Mouse (Mus musculus): ENCODE data around the gene Ccm2l.

The Ccm2l gene

GRCm38 (mm10) chr2:153065747-153066508 is at the start of gene Ccm2l:
TSS of gene Ccm2l (plus strand) at chr2:153065955.
- no peak for DNase-seq (ENCODE audit: low spot score in 2 of 2)

DNA sequence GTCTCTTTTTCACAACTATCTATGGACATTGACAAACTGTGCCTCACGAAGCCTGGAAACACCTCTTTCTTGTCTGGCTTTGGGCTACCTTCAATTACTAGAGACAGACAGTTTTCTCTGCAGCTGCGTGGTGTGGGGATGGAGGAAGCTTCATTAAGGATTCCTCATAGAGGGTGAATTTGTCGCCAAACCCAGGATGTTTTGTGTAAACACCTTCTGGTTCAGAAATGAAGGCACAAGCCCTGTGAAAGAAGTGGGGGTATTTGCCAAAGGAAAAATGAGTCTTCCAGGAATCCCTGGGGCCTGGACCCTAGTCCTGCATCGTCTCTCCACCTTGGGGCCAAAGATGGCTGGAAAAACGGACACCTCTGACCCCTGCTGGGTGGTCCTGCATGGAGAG is 49.0 kb upstream of the Ccm2l start:
- DNase-seq (ENCODE audit: low spot score in 2 of 2), result no peak

DNA sequence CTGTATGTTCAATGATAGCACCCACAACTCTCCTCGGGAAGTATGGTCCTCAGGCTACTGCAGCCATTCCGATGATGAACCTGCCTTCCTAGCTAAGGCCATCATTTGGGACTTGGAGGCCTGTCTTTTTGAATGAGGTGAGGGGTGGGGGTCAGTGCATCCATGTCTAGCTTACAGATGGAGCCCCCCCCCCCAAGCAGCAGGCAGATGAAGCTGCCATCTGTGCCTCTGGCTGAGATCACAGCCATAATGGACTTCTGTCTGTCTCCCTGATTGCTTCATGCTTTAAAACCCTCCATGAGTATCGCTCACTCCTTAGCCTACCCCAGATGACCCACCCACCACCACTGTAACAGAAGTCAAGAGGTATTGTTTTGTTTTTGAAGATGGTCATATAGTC is 46.4 kb upstream of the Ccm2l start:
- DNase-seq (ENCODE audit: low spot score in 2 of 2), result no peak

DNA sequence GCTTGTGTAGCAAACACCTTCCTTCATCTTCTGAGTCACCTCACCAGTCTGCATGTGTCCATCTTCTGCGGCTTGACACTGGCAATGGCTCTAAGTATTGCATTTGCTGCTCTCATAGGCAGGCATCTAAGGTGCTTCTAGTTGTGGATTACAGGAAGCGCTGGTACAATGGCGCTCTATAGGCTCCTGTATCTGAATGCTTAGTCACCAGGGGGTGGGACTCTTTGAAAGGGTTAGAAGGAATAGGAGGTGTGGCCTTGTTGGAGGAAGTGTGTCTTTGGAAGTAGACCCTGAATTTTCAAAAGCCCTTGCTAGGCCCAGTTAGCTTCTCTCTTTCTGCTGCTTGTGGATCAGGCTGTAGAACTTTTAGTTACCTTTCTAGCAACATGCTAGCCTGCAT is 44.6 kb upstream of the Ccm2l start:
- DNase-seq (ENCODE audit: low spot score in 2 of 2), result no peak

DNA sequence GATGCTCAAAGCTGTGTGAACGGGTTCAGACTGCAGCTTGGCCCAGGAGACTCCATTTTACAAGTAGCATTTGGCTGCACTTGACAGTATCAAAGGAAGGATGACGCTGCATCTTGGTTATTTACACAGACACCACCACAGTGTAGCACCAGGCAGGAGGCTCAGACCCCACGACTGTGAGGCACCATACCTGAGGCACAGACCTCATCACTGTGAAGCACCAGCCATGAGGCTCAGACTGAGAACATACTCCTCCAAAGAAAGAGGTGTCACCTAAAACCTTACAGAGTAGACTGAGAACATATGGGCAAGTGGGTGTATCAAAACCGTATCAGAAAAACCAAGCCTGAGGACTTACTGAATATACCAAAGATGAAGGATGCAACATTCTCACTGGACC is 42.9 kb upstream of the Ccm2l start:
- DNase-seq (ENCODE audit: low spot score in 2 of 2), result no peak

- no peak for DNase-seq (ENCODE audit: low spot score in 2 of 2)
Observed at GRCm38 (mm10) chr2:153026052-153026451, 39.7 kb upstream of the Ccm2l start.

DNA sequence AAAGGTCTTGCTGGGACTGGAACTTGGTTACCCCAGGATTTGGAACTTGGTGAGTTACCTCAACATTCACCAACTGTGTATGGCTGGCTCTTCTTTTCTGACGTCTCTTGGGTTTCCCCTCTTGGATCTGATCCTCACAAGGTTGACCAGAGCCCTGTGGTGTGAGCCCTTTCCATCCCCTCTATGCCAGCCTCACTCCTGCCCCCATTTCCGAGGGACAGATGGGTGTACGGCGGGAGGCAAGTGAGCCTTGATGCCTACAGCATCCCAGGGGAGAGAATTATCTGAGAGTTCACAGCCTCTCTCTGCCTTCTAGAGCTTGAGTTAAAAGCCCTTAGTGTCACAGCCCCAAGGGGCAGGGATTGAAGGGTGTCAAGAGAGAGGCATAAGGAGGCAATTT is 38.3 kb upstream of the Ccm2l start:
- no peak for DNase-seq (ENCODE audit: low spot score in 2 of 2)

DNA sequence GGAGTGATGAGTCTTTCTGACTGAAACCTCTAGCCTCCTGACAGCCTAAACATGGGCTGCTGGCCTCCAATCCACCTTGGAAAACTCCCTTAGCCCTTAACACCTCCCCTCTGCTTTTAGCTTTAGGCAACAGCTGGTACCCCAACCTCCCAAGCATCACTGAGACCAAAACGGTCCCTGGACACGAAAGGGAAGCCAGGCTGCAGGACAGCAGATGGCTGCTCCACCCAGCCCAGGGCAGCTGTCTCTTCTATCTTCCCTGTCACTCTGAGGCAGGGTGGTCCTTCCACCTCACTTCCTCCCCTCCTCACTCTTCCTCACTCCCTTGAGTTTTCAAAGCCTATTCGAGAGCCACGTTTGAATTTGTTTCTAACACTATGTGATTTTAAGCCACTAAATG is 35.3 kb upstream of the Ccm2l start:
- DNase-seq (ENCODE audit: low spot score in 2 of 2), result no peak

DNA sequence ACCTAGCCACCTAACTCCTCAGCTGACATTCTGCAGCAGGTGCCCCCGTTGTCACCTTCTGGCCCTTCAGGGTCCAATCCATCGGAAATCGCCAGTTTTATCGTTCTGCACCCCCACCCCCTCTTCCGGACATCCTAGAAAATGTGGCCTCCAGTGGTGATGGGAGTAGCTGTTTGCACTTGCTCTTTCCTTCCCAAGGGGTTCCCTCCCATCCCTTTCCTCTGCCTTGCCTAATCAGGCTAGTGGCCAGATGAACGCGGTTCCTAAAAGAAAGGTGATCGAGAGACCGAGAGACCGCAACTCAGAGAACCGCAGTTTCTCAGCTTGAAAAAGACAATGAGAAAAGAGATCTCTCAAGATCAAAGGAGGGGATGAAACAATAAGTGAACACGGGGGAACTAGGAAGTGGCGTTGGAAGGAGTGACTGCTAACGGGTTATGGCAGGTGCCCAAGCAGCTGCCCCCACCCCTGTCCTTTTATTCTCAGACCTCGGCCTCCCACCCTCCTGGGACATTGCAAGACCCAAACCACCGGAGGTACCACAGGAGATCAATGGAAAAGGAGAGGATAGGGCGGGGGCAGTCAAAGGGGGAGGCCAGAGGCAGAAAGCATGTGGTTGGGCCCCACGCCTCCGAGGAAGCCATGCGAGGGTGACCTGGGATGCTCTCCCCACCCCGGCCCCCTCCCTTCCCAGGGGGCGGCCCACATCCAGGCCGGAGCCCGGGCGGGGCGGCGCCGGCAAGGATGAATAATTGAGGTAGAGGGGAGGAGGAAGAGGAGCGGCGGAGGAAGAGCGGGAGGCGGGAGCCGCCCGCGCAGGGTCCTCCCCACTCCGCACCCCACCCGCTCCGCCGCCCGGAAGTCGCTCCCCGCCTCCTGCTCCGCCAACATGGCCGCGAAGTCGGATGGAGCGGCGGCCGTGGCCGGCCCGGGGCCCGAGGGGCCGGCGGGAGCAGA is 34.4 kb upstream of the Ccm2l start, which contains the start of gene Xkr7:
TSS of gene Xkr7 (plus strand) at position 727 of the 957 bp plus-strand sequence.
- no peak for DNase-seq (ENCODE audit: low spot score in 2 of 2)

GRCm38 (mm10) chr2:153032083-153032842 is 33.5 kb upstream of the Ccm2l start:
- DNase-seq (ENCODE audit: low spot score in 2 of 2), result no peak

DNA sequence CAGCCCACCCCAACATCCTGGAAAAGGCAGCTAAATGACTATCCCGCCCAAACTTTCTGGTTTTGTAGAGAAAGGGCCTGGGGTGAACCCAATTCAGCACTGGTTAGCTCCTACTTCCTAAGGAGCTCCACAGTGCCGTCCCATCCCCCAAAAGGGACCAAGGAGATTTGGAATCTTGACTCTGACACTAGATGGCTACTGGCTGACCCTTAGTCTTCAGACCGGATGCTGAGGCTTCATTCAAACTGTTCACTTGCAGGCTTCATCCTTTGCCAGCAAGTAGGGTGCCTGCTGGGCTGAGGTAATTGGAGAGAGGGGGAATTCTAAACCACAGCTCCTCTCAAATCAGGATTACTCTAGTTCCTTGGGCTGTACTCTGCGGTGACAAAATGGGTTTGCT is 32.8 kb upstream of the Ccm2l start:
- DNase-seq (ENCODE audit: low spot score in 2 of 2), result no peak

GRCm38 (mm10) chr2:153033545-153034230 is 32.1 kb upstream of the Ccm2l start:
- no peak for DNase-seq (ENCODE audit: low spot score in 2 of 2)

- DNase-seq (ENCODE audit: low spot score in 2 of 2), result no peak
Observed at GRCm38 (mm10) chr2:153036690-153037089, 29.1 kb upstream of the Ccm2l start.

GRCm38 (mm10) chr2:153043886-153044285 is 21.9 kb upstream of the Ccm2l start:
- no peak for DNase-seq (ENCODE audit: low spot score in 2 of 2)

DNA sequence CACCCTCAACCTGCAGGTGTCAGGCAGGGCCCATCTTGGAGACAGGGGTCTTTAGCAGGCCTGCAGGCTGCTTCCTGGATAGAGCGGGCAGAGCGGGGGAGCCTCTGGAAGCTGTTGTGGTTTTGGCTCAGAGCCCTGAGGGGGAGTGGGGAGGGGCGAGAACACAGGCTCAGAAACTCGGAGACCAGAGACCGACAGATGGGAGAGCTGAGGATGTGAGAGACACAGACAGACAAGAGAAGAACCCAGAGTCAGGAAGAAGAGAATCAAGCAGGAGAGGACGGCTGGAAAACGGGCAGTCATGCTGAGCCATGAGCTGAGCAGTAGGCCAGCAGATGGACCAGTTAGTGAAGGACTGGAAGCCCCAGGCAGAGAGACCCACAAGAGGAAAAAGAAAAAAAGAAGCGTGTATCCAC is 19.9 kb upstream of the Ccm2l start:
- peak; percentile 48 for DNase-seq (ENCODE audit: low spot score in 2 of 2)

- peak; percentile 48 to 56 for DNase-seq (ENCODE audit: low spot score in 2 of 2)
Observed at GRCm38 (mm10) chr2:153047828-153048465, 17.8 kb upstream of the Ccm2l start.

- no peak for DNase-seq (ENCODE audit: low spot score in 2 of 2)
Observed at GRCm38 (mm10) chr2:153049288-153049996, 16.3 kb upstream of the Ccm2l start.

GRCm38 (mm10) chr2:153049997-153050358 is 15.8 kb upstream of the Ccm2l start:
- no peak for DNase-seq (ENCODE audit: low spot score in 2 of 2)

DNA sequence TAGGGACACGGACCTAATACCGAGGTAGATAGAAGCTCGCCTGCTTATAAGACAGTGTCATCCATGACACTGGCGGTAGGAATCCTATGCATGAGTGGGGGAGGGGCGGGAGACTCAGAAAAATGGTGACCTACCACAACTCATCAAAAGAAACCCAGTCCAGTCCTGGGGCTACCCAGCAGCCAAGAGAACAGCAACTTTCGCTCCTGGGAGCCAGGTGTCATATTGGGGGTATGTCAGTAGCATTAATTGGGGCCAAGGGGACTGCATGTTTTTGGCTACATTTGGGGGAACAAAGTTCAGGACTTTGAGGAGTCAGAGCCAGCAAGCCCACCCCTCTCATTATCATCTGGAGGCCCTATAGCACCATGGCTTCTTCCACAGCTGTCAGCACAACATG is 14.7 kb upstream of the Ccm2l start:
- DNase-seq (ENCODE audit: low spot score in 2 of 2), result no peak

DNA sequence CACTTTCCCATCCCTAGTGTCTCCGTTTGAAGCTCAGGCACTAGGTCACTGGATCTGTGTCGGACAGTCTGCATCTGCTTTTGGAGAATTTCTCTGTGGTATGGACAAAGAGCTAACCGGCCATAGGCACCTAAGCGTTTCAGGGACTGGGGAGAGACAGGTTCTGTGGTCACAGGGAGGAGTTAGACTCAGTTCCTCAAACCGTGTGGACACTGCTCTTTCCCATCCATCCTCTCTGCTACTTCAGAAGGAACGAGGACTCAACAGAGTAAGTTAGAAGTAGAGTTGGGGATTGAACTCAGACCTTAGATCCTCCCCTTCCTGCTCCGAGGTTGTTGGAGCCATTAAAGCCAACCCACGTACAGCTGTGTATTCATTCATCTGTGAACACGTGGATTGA is 14.2 kb upstream of the Ccm2l start:
- DNase-seq (ENCODE audit: low spot score in 2 of 2), result no peak

Data from frontal cortex, postnatal 14 days (tissue).